Mouse (Mus musculus) adipocyte (in vitro differentiated cells): ENCODE results near the gene Dusp7.
A peak's percentile ranks its signal among the peaks of the same experiment; 100 is the strongest.

ENCODE experiments used
- DNase-seq: peaks from one replicate; pipeline ENCODE4 v3.0.0-alpha.2; 2016; ENCODE audit warnings: low spot score

The Dusp7 gene

GRCm38 (mm10) chr9:106392828-106393527, 24.5 kb downstream of the Dusp7 start:
- no peak for DNase-seq

DNA sequence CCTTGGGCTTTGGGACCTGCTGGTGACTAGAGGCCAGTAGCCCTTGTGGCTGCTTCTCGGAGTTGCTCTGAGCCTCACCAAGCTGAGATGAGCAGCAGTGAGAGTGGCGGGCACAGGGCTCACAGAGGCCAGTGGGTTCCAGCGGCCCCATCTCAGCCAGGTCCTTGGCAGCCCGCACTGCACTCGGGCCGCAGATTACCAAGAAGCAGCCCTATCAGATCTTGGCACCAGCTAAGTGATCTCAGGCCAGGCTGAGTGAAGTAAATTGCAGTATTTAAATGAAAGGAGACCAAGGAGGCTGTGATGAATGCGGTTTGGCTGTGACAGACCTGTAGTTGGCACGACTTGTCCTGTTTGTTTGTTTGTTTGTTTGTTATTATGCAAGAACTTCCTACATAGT, 25.1 kb downstream of the Dusp7 start:
- no peak for DNase-seq

GRCm38 (mm10) chr9:106394649-106395602, 26.5 kb downstream of the Dusp7 start:
- DNase-seq: no peak

GRCm38 (mm10) chr9:106397733-106398132, 29.3 kb downstream of the Dusp7 start:
- no peak for DNase-seq

DNA sequence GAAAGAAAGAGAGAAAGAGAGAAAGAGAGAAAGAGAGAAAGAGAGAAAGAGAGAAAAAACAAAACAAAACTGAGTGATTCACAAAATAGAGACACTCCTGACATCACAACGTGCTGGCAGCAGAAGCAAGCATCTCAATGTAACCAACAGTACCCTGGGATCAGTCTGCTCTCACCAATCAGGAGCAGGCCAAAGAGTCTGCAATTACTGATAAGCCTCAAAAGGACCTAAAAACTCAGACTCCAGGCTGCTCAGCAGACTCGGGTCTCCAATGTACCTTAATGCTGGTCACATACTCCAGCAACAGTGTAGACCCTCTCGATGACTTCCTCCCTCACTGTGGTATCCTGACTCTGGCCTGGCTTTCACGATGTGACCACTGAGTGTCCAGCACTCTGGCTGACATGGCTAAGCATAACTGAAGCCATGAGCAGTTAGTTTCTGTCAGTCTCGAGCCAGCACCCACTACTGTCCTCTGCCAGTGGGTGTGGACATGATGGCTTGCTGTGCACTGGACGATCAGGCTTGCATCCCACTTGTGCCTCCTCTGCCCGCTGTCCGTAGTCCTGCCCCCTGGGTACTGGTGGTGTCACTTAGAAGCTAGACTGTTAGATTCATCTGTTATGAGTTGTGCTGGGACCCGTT, 30.4 kb downstream of the Dusp7 start:
- DNase-seq: no peak

DNA sequence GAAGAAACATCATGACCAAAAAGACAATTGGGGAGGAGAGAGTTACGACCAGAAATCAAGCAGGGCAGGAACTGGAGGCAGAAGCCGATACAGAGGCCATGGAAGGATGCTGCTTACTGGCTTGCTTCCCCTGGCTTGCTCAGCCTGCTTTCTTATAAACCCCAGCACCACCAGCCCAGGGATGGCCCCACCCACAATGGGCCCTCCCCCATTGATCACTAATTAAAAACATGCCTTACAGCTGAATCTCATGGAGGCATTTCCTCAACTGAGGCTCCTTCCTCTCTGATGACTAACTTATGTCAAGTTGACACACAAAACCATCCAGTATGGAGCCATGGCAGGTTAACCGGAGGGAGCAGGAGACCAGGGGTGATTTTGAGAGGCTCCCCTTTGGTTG, 31.4 kb downstream of the Dusp7 start:
- no peak for DNase-seq

DNA sequence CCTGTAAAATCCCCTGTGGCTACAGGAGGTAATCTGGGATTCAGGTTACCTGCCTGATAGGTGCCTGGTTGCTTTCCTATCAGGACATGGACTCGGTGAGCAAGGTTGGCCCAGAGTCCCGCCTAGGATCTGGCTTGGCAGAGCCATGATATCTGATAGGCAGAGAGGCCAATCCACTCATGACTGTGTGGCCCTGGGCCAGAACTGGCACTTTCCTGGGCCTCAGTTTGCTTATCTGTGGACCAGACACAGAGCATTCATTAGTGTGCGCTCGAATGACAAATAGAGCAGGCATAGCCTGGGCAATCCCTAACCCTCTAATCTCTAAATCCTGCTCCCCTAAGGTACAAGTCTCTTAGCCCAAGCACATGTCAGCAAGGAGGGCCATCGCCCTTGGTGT, 33.7 kb downstream of the Dusp7 start:
- DNase-seq: no peak

DNA sequence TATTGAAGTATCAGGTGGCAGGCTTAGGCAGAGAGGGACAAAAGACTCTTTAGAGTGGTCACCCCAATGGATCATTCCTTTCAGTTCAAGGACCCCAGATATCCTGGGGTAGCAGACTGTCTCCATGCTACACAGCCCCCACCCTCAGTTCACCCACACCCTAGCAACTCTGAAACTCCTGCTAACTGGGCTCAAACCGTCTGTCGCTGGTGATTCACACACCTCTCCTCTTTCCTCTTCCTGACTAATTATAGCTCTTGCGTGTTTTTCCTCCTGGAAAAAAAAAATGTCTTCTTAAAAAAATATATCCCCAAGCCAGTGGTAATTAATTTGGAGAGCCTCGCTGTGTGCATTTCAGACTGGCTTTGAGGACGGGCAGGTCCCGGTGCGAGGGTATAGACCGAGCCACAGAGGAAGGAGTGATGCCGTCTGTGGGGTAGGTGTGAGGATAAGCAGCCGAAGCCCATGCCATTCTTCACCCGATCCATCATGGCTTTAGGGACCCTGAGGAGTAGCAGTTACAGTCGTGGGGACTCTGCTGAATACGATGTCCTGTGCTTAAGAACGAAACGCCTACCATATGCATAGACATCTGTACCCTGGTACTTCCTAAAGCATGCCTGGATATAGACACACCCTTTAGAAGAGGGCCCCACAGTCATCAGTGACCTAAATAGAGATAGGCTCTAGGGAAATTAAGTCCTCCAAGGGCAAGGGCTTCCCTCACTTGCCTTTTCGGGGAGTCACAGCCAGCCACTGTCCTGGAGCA, 34.4 kb downstream of the Dusp7 start:
- no peak for DNase-seq

DNA sequence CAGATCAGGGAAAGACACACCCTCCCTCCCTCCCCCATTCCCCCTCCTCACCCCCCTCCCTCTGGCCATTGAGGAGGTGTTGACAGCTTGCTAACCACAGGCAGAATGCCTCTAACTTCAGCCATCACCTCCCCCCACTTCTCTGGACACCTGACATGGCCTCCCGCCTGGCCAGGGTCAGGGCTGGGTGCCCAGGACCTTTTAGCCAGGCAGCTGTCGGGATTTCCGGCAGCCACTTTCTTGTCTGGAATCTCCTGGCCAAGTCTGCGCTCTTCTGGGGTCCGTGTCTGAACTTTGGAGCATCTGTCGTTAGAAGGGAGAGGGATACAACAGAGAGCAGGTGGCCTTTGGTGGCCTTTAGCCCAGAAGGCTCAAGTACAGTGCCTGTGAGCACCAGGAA, 36.8 kb downstream of the Dusp7 start:
- DNase-seq: peak; percentile 39

GRCm38 (mm10) chr9:106406443-106407078, 38.1 kb downstream of the Dusp7 start:
- no peak for DNase-seq

DNA sequence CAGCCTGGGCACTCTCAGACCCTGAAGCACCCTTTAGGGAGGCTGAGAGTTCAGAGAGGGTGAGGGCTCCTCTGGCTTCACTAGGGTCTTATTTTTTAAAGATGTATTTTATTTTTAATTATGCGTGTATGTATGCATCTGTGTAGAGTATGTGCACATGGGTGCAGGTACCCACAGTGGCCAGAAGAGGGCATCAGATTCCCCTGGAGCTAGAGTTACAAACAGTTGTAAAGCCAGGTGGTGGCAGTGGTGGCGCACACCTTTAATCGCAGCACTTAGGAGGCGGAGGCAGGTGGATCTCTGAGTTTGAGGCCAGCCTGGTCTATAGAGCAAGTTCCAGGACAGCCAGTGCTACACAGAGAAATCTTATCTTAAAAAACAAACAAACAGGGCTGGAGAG, 40.7 kb downstream of the Dusp7 start:
- no peak for DNase-seq

DNA sequence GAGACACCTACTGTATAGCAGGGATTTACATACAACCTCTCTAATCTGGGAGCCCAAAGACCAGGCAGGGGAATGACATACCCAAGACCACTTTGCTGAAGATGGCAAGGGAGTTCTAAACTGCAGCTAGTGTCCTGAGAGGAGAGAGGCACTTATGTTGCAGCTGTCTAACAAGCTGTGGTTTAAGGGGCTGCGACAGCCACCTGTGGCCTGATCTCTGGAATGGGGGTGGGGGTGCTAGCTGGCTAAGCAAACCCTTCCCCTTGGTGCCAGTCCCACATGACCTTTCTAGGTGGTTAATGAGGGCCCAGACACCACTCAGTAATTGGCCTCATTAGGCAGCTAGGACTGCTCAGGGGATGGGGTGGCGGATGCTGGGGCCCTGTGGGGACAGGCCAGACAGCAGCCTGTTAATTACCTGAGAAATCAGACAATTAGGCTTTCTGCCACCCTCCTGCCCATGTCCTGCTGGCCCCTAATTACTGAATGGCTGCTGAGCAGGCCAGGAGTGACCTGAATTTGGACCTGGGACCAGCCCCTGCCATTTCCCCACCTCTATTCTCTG, 41.7 kb downstream of the Dusp7 start:
- no peak for DNase-seq

- no peak for DNase-seq
Observed at GRCm38 (mm10) chr9:106411091-106411594, 42.7 kb downstream of the Dusp7 start.

GRCm38 (mm10) chr9:106411729-106412128, 43.3 kb downstream of the Dusp7 start:
- no peak for DNase-seq

DNA sequence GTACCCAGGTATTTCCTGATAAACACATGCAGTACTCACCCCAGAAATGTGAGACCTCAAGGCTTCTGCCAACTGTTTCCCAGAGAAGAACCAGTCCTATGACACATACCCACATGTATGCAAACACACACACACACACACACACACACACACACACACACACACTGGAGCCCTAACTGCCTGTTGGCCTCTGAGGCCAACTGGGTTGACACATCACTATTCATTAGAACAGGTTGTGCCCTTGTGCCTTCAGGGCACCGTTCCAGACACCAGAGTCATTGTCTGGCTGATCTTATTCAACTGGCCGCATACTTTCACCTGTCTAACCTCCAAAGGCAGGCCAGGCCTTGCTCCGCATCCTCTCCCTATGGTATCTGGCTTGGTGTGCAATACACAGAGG, 43.8 kb downstream of the Dusp7 start:
- DNase-seq: no peak

GRCm38 (mm10) chr9:106413606-106414005, 45.2 kb downstream of the Dusp7 start:
- no peak for DNase-seq

GRCm38 (mm10) chr9:106416826-106417225, 48.4 kb downstream of the Dusp7 start:
- DNase-seq: no peak

DNA sequence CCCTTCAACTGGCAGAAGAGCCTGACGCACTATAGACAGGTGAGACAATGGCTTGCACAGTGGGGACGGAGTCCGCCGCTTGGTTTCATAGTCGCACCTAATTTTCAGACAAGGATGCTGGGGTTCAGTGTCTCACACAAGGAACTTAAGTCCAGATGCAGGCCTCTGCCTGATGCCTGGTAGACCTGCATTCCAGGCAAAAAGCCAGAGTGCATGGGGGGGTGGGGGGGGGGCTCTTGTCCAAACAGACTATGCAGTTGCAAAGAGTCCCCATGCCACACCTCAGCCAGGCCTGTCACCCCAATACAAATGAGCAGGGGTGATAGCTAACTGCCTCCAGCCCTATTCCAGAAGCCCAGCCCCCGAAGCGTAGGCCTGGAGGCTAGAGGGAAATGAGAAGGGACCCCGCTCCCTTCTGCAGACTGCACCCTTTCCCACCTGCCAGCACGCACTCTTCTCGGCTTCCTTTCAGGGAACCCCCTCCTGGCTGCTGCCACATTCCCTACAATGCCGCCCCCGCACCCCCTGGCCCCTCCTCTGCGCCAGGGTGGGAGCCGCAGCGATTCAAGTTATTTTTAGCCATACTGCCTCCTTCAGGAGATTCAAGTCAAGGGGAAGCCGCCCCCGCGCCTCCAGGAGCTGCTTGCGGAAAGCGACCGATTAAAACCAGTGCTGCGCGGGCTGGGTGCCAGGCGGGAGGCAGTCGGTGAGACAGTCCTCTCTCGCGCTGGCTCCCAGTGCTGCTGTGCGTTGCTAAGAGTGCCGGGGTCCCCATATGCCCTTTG, 49.6 kb downstream of the Dusp7 start:
- peak; percentile 58 for DNase-seq

- no peak for DNase-seq
Observed at GRCm38 (mm10) chr9:106420608-106421007, 52.2 kb downstream of the Dusp7 start.
